Mouse (Mus musculus) effector memory CD4-positive, alpha-beta T cell, adult 7 months (primary cell): Measurements from ENCODE around the gene Naip1. TPM values are rescaled to one million over a fixed set of nuclear protein-coding genes. Genes with fewer than 3 reads are reported as not detected.

ENCODE experiments used
- polyA plus RNA-seq: library from polyadenylated mRNA; unstranded; fragments of 100-300 nt; shearing (Covaris generic); gene quantifications from one replicate; pipeline ENCODE4 v1.2.1, GENCODE M21; 2017

Naip1 gene
- polyA plus RNA-seq: 0.10 TPM

GRCm38 (mm10) chr13:100452415-100453127 is at the start of gene Naip1:
TSS of gene Naip1 (minus strand) at chr13:100452869.

GRCm38 (mm10) chr13:100492061-100492787 is 39.6 kb upstream of the Naip1 start, which contains the start of gene Gtf2h2:
TSS of gene Gtf2h2 (minus strand) at chr13:100492579.

Other genes starting within 250 kb of the Naip1 start
- 0.80 TPM for gene Naip5, start 206.5 kb downstream of the Naip1 start, polyA plus RNA-seq
- 0.46 TPM for gene Naip6, start 135.2 kb downstream of the Naip1 start, polyA plus RNA-seq
- gene Gtf2h2, start 39.7 kb upstream of the Naip1 start, polyA plus RNA-seq: 27.9 TPM
- 0.65 TPM for gene Ocln, start 99.8 kb upstream of the Naip1 start, polyA plus RNA-seq
- gene Marveld2, start 164.1 kb upstream of the Naip1 start, polyA plus RNA-seq: 9.6 TPM
- 84.3 TPM for gene Ak6, start 198.1 kb upstream of the Naip1 start, polyA plus RNA-seq
- gene Rad17, start 198.2 kb upstream of the Naip1 start, polyA plus RNA-seq: 18.1 TPM
- 3.1 TPM for gene Taf9, start 198.7 kb upstream of the Naip1 start, polyA plus RNA-seq
- 12.2 TPM for gene Ccdc125, start 216.8 kb upstream of the Naip1 start, polyA plus RNA-seq